Mouse (Mus musculus): ENCODE data around the gene Slc5a6.
A peak's percentile ranks its signal among the peaks of the same experiment; 100 is the strongest.
"Not testable (repeated sequence)": the region's sequence is repeated elsewhere in the genome, so short reads cannot be mapped to it uniquely, and the experiment has no call there.

The Slc5a6 gene

GRCm38 (mm10) chr5:31069810-31070209, 21.1 kb upstream of the Slc5a6 start:
- no peak for DNase-seq (ENCODE audit: extremely low spot score, low spot score)

DNA sequence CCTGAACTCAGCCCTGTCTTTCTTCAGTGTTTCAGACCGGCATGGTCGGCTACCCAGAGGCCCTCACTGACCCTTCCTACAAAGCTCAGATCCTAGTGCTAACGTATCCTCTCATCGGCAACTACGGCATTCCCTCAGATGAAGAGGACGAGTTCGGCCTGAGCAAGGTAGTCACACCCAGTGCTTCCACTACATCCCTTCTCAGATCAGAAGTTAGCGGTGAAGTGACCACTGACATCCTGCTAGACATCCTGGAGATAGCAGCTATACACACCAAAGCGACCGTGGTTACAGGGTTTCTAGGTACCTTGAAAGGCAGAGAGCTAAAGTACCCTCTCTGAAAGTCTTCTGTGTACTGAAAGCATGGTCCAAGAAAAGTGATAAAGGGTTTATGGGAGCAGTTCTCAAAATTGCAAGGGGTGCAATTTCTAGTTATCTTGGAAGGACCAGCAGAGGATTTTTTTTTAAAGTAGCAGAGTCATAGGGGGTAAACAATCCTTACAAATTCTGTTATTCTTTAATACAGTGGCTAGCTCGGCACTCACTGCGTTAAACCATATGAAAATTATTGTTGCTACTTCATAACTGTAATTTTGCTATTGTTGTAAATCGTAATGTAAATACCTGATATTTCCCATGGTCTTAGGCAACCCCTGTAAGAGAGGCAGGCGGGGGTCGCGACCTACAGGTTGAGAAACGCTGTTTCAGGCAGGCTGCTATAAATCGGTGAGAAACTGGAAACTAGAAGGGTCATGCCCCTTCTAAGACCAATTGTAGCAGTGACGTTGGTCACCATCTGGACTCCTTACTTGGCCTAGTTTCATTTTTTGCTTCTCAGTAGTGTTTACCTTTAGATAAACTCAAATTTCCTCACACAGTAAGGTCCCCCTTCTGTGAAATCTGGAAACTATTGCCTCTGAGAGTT, 6.8 kb upstream of the Slc5a6 start:
- DNase-seq (ENCODE audit: extremely low spot score, low spot score), result no peak

GRCm38 (mm10) chr5:31054261-31055215, 5.8 kb upstream of the Slc5a6 start, which contains the start of gene Cad:
Gene Cad, plus strand, starts transcription at chr5:31054780.
- DNase-seq (ENCODE audit: extremely low spot score, low spot score), result peak; percentile 95

- DNase-seq (ENCODE audit: extremely low spot score, low spot score), result not testable (repeated sequence)
Measured at GRCm38 (mm10) chr5:31053728-31054127, 5.0 kb upstream of the Slc5a6 start.

GRCm38 (mm10) chr5:31050427-31050826, 1.7 kb upstream of the Slc5a6 start:
- no peak for DNase-seq (ENCODE audit: extremely low spot score, low spot score)

- peak; percentile 99 for DNase-seq (ENCODE audit: extremely low spot score, low spot score)
Measured at GRCm38 (mm10) chr5:31047848-31048762, 619 bp downstream of the Slc5a6 start, which contains the start of gene Atraid. Gene Atraid, plus strand, starts transcription at chr5:31048312.

DNA sequence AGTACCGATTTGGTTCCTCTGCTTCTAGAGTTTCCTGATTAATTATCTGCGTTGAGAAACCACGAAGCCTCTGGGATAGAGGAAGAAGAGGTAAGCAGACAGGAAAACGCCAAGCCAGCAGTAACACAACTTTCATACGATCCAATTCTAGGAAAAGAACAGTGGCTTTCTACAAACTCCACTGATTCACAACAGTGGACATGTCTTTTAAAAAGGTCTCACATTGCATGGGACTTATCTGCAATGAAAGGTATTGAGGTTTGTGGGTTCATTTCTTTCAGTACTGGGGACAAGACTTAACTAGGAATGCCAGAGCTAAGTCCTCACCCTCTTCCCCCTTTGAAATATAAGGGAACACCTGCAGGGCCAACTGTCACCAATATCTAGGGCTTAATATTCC, 1.6 kb downstream of the Slc5a6 start:
- DNase-seq (ENCODE audit: extremely low spot score, low spot score), result no peak

DNA sequence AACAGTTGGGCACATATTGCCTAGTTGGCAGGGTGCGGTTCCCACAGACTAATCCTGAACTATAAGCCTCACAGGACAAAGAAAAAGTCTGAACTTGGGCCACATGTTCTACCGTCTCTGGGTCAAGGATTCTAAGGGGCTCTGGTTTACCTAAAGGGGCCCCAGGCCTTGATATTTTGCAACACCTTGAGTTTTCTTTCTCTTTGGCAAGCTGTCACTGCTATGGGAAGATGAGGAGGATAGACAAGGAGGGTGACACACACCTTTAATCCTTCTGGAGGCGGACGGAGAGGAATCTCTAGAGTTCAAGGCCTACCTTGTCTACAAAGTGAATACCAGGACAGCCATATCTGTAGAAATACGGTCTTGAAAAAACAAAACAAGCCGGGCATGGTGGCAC, 2.3 kb downstream of the Slc5a6 start:
- no peak for DNase-seq (ENCODE audit: extremely low spot score, low spot score)

DNA sequence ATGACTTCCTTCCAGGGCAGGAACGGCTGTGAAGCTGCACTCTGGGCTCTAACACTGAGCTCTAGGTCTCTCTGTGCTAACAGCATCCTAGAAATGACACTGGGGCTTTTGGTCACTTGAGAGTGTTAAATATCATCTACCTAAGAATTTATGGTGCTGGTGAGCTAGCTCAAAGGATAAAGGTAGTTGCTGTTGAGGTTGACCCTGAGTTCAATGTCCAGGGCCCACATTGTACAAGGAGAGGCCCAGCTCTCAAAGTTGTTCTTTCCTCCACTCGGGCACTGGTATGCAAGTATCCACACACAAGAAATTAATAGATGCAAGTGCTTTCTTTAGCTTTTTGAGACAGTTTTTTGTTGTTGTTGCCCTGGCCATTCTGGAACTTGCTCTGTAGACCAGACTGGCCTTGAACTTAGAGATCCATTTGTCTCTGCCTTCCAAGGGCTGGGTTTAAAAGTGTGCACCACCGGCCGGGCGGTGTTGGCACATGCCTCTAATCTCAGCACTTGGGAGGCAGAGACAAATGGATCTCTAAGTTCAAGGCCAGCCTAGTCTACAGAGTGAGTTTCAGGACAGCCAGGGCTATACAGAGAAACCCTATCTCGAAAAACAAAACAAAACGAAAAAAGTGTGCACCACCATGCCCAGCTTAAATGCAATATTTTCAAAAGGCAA, 10.4 kb downstream of the Slc5a6 start:
- no peak for DNase-seq (ENCODE audit: extremely low spot score, low spot score)

DNA sequence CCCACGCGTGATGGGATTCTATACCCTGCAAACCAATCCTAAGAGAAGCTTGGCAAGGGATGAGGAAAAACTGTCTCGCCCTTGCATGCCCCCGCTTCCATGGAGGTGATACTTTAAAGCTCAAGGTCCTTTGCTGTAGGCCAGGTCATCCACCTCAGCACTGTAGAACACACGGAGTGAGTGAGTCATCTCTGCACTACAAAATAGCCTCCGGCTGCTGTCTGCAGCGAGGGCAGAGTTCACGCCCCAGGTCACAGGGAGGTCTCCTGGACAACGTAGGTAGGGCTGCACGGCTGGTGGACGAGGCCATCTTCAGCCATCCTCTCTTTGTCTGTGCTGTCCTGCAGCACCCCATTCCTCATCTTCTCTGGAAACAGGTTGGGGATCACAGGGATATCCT, 12.2 kb downstream of the Slc5a6 start:
- not testable (repeated sequence) for DNase-seq (ENCODE audit: extremely low spot score, low spot score)

DNA sequence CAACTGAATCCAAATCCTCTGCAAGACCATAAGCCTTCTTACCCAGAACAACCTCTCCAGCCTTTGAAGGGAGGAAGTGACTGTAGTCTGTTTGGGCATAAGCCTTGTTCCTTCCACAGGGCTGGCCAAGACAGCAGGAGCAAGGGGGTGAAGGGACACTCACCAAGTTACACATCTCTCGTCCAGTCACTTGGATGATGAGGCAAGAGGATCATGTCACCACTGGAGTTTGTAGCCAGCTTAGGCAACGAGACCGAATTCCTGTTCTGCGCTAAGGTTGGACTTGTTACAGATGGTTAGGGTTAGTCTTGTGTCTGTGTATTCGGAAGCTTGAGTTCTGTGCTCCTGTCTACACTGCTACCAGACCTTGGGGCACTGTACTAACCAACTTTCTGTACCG, 14.1 kb downstream of the Slc5a6 start:
- no peak for DNase-seq (ENCODE audit: extremely low spot score, low spot score)

- DNase-seq (ENCODE audit: extremely low spot score, low spot score), result no peak
Measured at GRCm38 (mm10) chr5:31031508-31031907, 17.2 kb downstream of the Slc5a6 start.

DNA sequence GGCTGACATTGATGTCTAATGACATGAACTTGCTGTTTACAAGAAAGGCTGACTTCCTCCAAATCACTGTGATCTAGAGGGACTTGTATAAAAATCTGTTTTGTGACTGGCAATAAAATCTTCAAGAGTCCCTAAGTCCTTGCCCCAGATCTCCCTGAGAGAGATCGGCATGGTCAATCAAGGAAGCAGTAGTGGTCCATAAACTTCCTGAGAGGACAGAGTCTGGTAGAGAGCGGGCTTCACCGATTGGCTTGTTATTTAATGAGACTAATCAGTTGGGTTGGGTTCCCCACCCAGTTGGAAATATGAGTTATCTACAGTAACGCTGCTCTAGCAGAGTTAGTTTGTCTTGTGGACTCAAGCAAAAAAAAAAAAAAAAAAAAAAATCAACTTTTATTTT, 17.8 kb downstream of the Slc5a6 start:
- no peak for DNase-seq (ENCODE audit: extremely low spot score, low spot score)

DNA sequence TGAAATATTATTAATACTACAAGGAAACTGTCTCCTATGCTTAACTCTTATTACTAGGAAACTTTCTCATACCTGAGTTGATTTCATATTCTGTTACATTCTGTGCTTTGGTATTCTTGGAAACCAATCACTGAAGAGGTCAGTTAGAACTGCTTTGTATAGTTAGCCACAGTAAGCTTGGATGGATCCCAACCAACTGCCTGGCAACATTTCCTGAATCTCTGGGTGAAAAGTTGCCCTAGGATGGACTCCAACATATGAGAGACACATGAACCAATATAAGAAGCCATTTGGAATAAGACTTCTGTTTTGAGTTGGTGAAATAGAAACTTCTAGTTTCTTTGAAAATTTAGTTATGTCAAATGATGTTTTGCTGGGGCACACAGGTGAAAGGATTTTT, 24.1 kb downstream of the Slc5a6 start:
- DNase-seq (ENCODE audit: extremely low spot score, low spot score), result no peak

DNA sequence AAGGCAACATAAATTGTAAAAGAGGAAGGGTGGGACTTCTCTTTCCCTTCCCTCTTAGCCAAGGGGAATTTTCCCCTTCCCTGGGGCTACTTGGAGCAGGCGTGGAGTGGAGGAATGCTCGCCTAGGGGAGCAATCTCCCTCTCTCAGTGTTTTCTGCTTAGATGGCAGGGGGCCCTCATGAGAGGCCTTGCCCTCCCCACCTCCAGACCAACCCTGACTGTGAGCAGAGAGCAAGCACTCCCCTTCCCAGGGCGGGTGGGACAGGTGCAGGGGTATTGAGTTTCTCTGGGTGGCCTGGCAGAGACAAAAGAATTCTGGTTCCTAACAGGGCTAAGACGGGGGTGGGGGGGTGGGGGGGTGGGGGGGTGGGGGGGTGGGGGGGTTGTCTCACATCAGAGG, 25.5 kb downstream of the Slc5a6 start:
- no peak for DNase-seq (ENCODE audit: extremely low spot score, low spot score)

- no peak for DNase-seq (ENCODE audit: extremely low spot score, low spot score)
Measured at GRCm38 (mm10) chr5:31022690-31023089, 26.0 kb downstream of the Slc5a6 start.

DNA sequence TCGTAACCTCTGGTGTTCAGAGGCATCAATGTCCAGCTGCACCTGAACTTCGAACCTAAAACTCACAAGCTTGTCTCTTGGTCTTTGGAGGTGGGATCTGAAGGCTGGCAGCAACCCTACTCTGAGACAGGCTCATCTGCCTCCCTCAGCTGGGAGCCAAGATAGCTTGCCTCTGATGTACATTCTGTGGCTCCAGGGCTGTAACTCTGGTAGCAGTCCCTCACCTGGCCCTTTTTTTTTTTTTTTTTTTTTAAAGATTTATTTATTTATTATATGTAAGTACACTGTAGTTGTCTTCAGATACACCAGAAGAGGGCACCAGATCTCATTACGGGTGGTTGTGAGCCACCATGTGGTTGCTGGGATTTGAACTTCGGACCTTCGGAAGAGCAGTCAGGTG, 26.9 kb downstream of the Slc5a6 start:
- DNase-seq (ENCODE audit: extremely low spot score, low spot score), result not testable (repeated sequence)

GRCm38 (mm10) chr5:31015913-31016312, 32.8 kb downstream of the Slc5a6 start:
- no peak for DNase-seq (ENCODE audit: extremely low spot score, low spot score)

DNA sequence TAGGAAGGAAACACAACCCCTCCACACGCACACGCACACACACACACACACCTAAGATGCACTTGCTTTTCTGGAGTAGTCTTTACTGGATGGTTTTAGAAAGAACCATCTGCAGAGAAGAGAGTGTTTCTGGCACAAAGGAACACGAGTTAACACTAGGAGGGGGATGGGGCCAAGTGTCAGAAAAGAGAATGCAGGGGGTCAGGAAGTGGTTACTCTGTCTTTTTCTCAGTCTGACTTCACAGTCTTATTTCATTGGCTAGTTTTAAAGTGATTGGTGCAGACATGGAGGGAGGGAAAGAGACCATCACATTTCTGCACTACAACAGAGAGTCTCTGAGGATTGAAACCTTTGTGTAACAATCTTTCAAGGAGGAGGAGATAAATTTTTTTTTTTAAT, 36.0 kb downstream of the Slc5a6 start:
- DNase-seq (ENCODE audit: extremely low spot score, low spot score), result no peak

DNA sequence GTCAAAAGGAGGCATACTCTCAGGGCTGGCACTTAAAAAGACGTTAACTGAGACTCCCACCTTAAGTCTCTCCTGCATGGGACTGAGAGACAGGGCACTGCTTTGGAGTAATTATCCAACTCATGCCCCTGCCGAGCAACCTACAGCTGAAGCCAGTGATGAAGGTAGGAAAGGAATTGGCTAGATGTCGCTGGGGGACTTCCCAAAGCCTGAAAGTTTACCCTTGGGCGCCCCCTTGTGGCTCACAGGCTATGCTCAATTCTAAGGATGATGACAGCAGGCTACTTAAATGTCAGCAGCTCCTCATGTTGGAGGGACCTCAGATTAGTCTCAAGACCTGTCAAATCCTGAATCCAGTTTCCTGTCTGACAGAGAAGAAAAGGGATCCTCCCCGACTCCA, 44.5 kb downstream of the Slc5a6 start:
- peak; percentile 92 for DNase-seq (ENCODE audit: extremely low spot score, low spot score)

All from neural tube, embryonic 10.5 days (tissue).